Mouse (Mus musculus) liver, embryonic 13.5 days (tissue): ENCODE measurements around the gene Pnpla2. TPM values are rescaled to one million over a fixed set of nuclear protein-coding genes. Genes with fewer than 3 reads are reported as not detected.
"Not testable (repeated sequence)": the region's sequence is repeated elsewhere in the genome, so short reads cannot be mapped to it uniquely, and the experiment has no call there.

ENCODE experiments used
- ATAC-seq: fragments of 200-750 bp; cut with Nextera tagmentation; 2 replicates; pipeline ENCODE4 v1.8.0; 2017; ENCODE audit warnings: low read depth, mild to moderate bottlenecking, moderate number of reproducible peaks, moderate library complexity
- DNase-seq: peaks from one replicate; pipeline ENCODE4 v3.0.0; 2022
- H3K27ac ChIP-seq: fragments of 300-500 bp; sonication (generic); 2 replicates; pipeline ENCODE4 v1.5.1; 2015; ENCODE audit warnings: moderate library complexity, mild to moderate bottlenecking, inconsistent platforms
- H3K27me3 ChIP-seq: fragments of 300-500 bp; sonication (generic); 2 replicates; pipeline ENCODE4 v1.6.1; 2015; ENCODE audit warnings: mild to moderate bottlenecking, inconsistent platforms
- H3K36me3 ChIP-seq: fragments of 300-500 bp; sonication (generic); 2 replicates; pipeline ENCODE4 v1.6.1; 2015; ENCODE audit warnings: mild to moderate bottlenecking, inconsistent platforms
- H3K4me1 ChIP-seq: fragments of 300-500 bp; sonication (generic); replicated peaks from 2 replicates; pipeline ENCODE4 v1.6.1; 2015; ENCODE audit warnings: inconsistent platforms
- H3K4me2 ChIP-seq: fragments of 300-500 bp; sonication (generic); 2 replicates; pipeline ENCODE4 v1.6.1; 2015; ENCODE audit warnings: inconsistent platforms, mild to moderate bottlenecking, moderate library complexity
- H3K4me3 ChIP-seq: fragments of 300-500 bp; sonication (generic); replicated peaks from 2 replicates; pipeline ENCODE4 v1.5.1; 2015; ENCODE audit warnings: mild to moderate bottlenecking, inconsistent platforms
- H3K9ac ChIP-seq: fragments of 300-500 bp; sonication (generic); 2 replicates; pipeline ENCODE4 v1.6.1; 2015; ENCODE audit warnings: mild to moderate bottlenecking, inconsistent platforms
- H3K9me3 ChIP-seq: fragments of 300-500 bp; sonication (generic); replicated peaks from 2 replicates; pipeline ENCODE4 v1.6.1; 2016; ENCODE audit warnings: inconsistent platforms
- WGBS: fragments of 180-500 bp; shearing (Covaris S2); methylation state at CpG from one replicate; pipeline ENCODE4 v1.1.7; 2015; ENCODE audit not compliant: insufficient replicate concordance; 5-methylcytosine and 5-hydroxymethylcytosine counted together
- polyA plus RNA-seq: library from polyadenylated mRNA; unstranded; fragments of >200 nt; fragmentation: Nextera tagmentation; extraction: Ambion mirVana; gene quantifications from 2 replicates; pipeline ENCODE4 v1.2.1, GENCODE M21; 2015

Gene Pnpla2
- polyA plus RNA-seq, 1 experiment from 2014 or later, result 11.9 TPM

GRCm38 (mm10) chr7:141439811-141440210, 15.2 kb upstream of the Pnpla2 start:
- no peak for DNase-seq
- Histone ChIP-seq H3K27me3 (no peaks in the 10 kb centered on the region), H3K4me2 (no peak overlapping the region), H3K9ac (no peak overlapping the region), H3K27ac (no peak overlapping the region), H3K9me3 (no peaks in the 10 kb centered on the region), H3K36me3 (peaks cover 54% of the 10 kb centered on the region), H3K4me1 (peaks cover 84% of the 10 kb centered on the region), H3K4me3 (no peak overlapping the region)
- ATAC-seq, result no peak
- 90% methylated on average over 11 of the region's 11 CpGs for WGBS

- no peaks in the 10 kb centered on the region for H3K9me3 ChIP-seq
- DNase-seq (no peak), ATAC-seq (no peak)
- no peak overlapping the region for H3K4me2 ChIP-seq
- H3K27ac ChIP-seq, result no peak overlapping the region
- H3K27me3 ChIP-seq, result no peaks in the 10 kb centered on the region
- peaks cover 78% of the 10 kb centered on the region for H3K4me1 ChIP-seq
- no peak overlapping the region for H3K9ac ChIP-seq
- H3K36me3 ChIP-seq, result peaks cover 54% of the 10 kb centered on the region
- 42% methylated on average over 6 of the region's 6 CpGs for WGBS
- no peak overlapping the region for H3K4me3 ChIP-seq
Observed at GRCm38 (mm10) chr7:141440613-141441012, 14.4 kb upstream of the Pnpla2 start.

GRCm38 (mm10) chr7:141441460-141441859, 13.5 kb upstream of the Pnpla2 start:
- peak overlapping the region; percentile 83 for H3K9ac ChIP-seq
- peaks cover 71% of the 10 kb centered on the region for H3K4me1 ChIP-seq
- ATAC-seq (no peak), DNase-seq (no peak)
- peaks cover 54% of the 10 kb centered on the region for H3K36me3 ChIP-seq
- H3K4me3 ChIP-seq, result no peak overlapping the region; the same call in 1 of the 2 replicates
- no peaks in the 10 kb centered on the region for H3K9me3 ChIP-seq
- WGBS, result 92% methylated on average over 9 of the region's 9 CpGs
- H3K4me2 ChIP-seq, result peak overlapping the region; percentile 97
- H3K27ac ChIP-seq, result peak overlapping the region; percentile 18; the same call in 1 of the 2 replicates
- H3K27me3 ChIP-seq, result no peaks in the 10 kb centered on the region

GRCm38 (mm10) chr7:141442199-141442598, 12.8 kb upstream of the Pnpla2 start:
- H3K27ac ChIP-seq, result peak overlapping the region; percentile 79; the same call in 1 of the 2 replicates
- peaks cover 54% of the 10 kb centered on the region for H3K36me3 ChIP-seq
- H3K9me3 ChIP-seq, result no peaks in the 10 kb centered on the region
- no peak for DNase-seq
- WGBS, result 86% methylated on average over 13 of the region's 13 CpGs
- peak overlapping the region; percentile 97 for H3K4me2 ChIP-seq
- no peak for ATAC-seq
- peaks cover 69% of the 10 kb centered on the region for H3K4me1 ChIP-seq
- H3K27me3 ChIP-seq, result no peaks in the 10 kb centered on the region
- H3K9ac ChIP-seq, result peak overlapping the region; percentile 83
- peak overlapping the region; percentile 72 for H3K4me3 ChIP-seq

- WGBS, result 19% methylated on average over 12 of the region's 12 CpGs
- Histone ChIP-seq H3K27ac (peak overlapping the region; percentile 79), H3K4me1 (peaks cover 63% of the 10 kb centered on the region), H3K9ac (peak overlapping the region; percentile 83), H3K4me2 (peak overlapping the region; percentile 97), H3K27me3 (no peaks in the 10 kb centered on the region), H3K4me3 (peak overlapping the region; percentile 72), H3K9me3 (no peaks in the 10 kb centered on the region), H3K36me3 (peaks cover 49% of the 10 kb centered on the region)
- ATAC-seq, result peak; percentile 15
- peak; percentile 42 for DNase-seq
Observed at GRCm38 (mm10) chr7:141443081-141443821, 11.7 kb upstream of the Pnpla2 start.

GRCm38 (mm10) chr7:141443828-141444237, 11.2 kb upstream of the Pnpla2 start, which contains the start of gene Pidd1:
TSS of gene Pidd1 (minus strand) at chr7:141444025.
- H3K9me3 ChIP-seq, result no peaks in the 10 kb centered on the region

DNA sequence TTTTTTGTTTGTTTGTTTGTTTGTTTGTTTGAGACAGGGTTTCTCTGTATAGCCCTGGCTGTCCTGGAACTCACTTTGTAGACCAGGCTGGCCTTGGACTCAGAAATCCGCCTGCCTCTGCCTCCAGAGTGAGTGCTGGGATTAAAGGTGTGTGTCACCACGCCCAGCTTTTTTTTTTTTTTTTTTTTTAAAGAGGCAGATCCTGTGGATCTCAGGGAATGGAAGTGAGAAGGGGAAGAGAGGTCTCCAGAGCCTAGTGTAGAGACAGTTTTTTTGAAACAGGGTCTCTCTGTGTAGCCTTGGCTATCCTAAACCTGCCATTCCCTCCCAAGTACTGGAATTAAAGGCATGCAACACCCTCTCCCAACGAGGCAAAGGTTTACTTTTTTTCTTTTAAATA, 8.6 kb upstream of the Pnpla2 start:
- Histone ChIP-seq H3K27ac (peak overlapping the region; percentile 90; the same call in 1 of the 2 replicates), H3K9ac (peak overlapping the region; percentile 96), H3K36me3 (peaks cover 49% of the 10 kb centered on the region), H3K4me3 (peak overlapping the region; percentile 92), H3K4me2 (peak overlapping the region; percentile 76), H3K4me1 (peaks cover 76% of the 10 kb centered on the region)
- not testable (repeated sequence) for H3K9me3 ChIP-seq, H3K27me3 ChIP-seq, ATAC-seq, DNase-seq
- WGBS, result 54% methylated on average over 3 of the region's 3 CpGs

More at GRCm38 (mm10) chr7:141443828-141444237, 11.2 kb upstream of the Pnpla2 start, which contains the start of gene Pidd1:
- under 1% methylated on average over 25 of the region's 25 CpGs for WGBS
- Histone ChIP-seq H3K27ac (peak within 1 kb of the TSS; percentile 79), H3K36me3 (peaks cover 49% of the 10 kb centered on the region), H3K9ac (peak within 1 kb of the TSS; percentile 83), H3K4me1 (peaks cover 65% of the 10 kb centered on the region), H3K4me2 (peak within 1 kb of the TSS; percentile 97), H3K27me3 (no peaks in the 10 kb centered on the region), H3K4me3 (peak within 1 kb of the TSS; percentile 72)
- peak; percentile 68 for ATAC-seq
- DNase-seq, result peak; percentile 78

DNA sequence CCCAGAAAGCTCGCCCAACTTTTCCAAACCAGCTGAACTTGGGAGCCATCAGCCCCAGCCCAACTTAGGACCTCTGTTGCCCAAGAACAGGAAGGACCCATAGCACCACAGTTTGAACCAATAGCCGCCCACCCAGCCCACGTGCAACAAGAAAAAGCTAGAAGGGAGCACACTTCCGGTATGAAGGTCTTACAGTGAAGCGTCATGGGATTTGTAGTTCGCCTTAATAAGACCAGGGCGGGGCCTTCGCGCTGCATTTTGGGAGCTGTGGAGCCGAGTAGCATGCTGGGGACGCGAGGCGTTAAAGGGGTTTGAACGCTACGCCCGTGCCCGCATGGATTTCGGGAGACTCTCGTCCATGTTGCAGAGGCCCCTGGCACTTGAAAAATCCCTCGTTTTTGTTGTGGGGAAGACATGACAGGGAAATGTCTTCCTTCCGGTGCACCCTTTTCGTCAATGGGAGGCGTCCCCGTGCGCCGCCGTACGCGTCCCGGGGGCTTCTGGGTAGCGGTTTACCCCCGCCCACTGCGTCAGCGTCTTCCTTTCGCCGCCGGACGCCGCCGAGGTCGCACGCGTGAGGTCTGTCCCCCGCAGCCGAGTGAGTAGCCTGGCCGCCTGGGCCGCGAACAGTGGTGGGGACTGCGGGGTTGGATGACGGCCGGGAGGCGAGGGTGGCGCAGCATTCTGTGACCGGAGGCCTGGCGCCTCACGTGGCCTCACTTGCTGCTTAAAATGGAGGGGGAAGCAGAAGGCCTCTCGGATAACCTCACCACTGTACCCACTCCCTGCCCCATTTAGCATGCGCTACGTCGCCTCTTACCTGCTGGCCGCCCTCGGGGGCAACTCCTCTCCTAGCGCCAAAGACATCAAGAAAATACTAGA, 7.6 kb upstream of the Pnpla2 start, which contains the start of gene Rplp2:
TSS of gene Rplp2 (plus strand) at position 261 of the 882 bp plus-strand sequence.
- Histone ChIP-seq H3K4me2 (peak within 1 kb of the TSS; percentile 76), H3K9me3 (no peaks in the 10 kb centered on the region), H3K36me3 (peaks cover 49% of the 10 kb centered on the region), H3K9ac (peak within 1 kb of the TSS; percentile 96), H3K4me1 (peaks cover 75% of the 10 kb centered on the region), H3K4me3 (peak within 1 kb of the TSS; percentile 92), H3K27ac (peak within 1 kb of the TSS; percentile 90), H3K27me3 (no peaks in the 10 kb centered on the region)
- under 1% methylated on average over 63 of the region's 63 CpGs for WGBS
- DNase-seq (peak; percentile 92), ATAC-seq (peak; percentile 85)

DNA sequence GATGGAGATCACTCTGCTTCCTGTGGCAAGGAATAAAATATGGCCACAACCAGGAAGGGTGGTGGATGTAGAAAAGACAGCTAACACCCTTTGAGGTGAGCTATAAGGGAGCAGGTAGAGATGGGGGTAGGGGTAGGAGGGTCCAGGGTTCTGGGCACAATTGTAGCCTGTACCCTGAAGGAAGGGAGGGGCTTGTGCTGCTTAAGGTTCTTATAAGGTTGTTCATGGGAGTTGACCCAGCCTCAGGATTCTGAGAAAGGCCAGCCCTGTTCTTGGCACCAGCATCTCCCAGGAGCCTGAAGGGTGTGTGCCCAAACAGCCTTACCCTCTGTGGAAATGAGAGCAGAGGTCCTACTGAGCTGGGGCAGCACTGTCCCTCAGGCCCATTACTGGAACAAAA, 3.1 kb upstream of the Pnpla2 start:
- ATAC-seq, result no peak
- Histone ChIP-seq H3K9ac (peak overlapping the region; percentile 36), H3K27me3 (no peaks in the 10 kb centered on the region), H3K4me2 (0 out of 2 replicates have a peak overlapping the region, but pooled peaks have one; percentile 2), H3K27ac (peak overlapping the region; percentile 53), H3K4me1 (peaks cover 66% of the 10 kb centered on the region), H3K9me3 (no peaks in the 10 kb centered on the region), H3K4me3 (no peak overlapping the region), H3K36me3 (peaks cover 43% of the 10 kb centered on the region)
- no peak for DNase-seq

GRCm38 (mm10) chr7:141453636-141454035, 1.4 kb upstream of the Pnpla2 start:
- DNase-seq (no peak), ATAC-seq (no peak)
- H3K4me2 ChIP-seq, result no peak overlapping the region
- WGBS, result 64% methylated on average over 2 of the region's 2 CpGs
- no peak overlapping the region for H3K4me3 ChIP-seq
- H3K4me1 ChIP-seq, result peaks cover 66% of the 10 kb centered on the region
- no peak overlapping the region for H3K9ac ChIP-seq
- H3K27me3 ChIP-seq, result 0 out of 2 replicates have a peak, but pooled peaks cover 1% of the 10 kb centered on the region
- H3K36me3 ChIP-seq, result peaks cover 37% of the 10 kb centered on the region
- no peak overlapping the region for H3K27ac ChIP-seq
- no peaks in the 10 kb centered on the region for H3K9me3 ChIP-seq
